Mouse (Mus musculus) stomach, postnatal 0 days (tissue): ENCODE measurements around the gene Eftud2. TPM values are rescaled to one million over a fixed set of nuclear protein-coding genes. Genes with fewer than 3 reads are reported as not detected.

Experiments used
- ATAC-seq: fragments of 200-750 bp; cut with Nextera tagmentation; 2 replicates; pipeline ENCODE4 v1.8.0; 2017; ENCODE audit not compliant: low FRiP score, low TSS enrichment
- DNase-seq: peaks from one replicate; pipeline ENCODE4 v3.0.0-alpha.2; 2016; ENCODE audit warnings: low spot score
- H3K27ac ChIP-seq: fragments of 300-500 bp; sonication (generic); replicated peaks from 2 replicates; pipeline ENCODE4 v1.5.1; 2014; ENCODE audit warnings: mild to moderate bottlenecking, control low read depth
- H3K27me3 ChIP-seq: fragments of 300-500 bp; sonication (generic); 2 replicates; pipeline ENCODE4 v1.6.1; 2014; ENCODE audit warnings: low read length; ENCODE audit not compliant: control insufficient read depth, insufficient read depth
- H3K36me3 ChIP-seq: fragments of 300-500 bp; sonication (generic); 2 replicates; pipeline ENCODE4 v1.6.1; 2014; ENCODE audit warnings: low read length, mixed read lengths; ENCODE audit not compliant: control insufficient read depth, insufficient read depth
- H3K4me1 ChIP-seq: fragments of 300-500 bp; sonication (generic); replicated peaks from 2 replicates; pipeline ENCODE4 v1.6.1; 2014; ENCODE audit warnings: antibody characterized with exemption; ENCODE audit not compliant: control insufficient read depth, insufficient read depth
- H3K4me2 ChIP-seq: fragments of 300-500 bp; sonication (generic); replicated peaks from 2 replicates; pipeline ENCODE4 v1.6.1; 2014; ENCODE audit warnings: low read depth, mild to moderate bottlenecking, control low read depth, moderate library complexity
- H3K4me3 ChIP-seq: fragments of 300-500 bp; sonication (generic); 2 replicates; pipeline ENCODE4 v1.5.1; 2014; ENCODE audit warnings: low read depth, low read length, control low read depth
- H3K9ac ChIP-seq: fragments of 300-500 bp; sonication (generic); 2 replicates; pipeline ENCODE4 v1.6.1; 2014; ENCODE audit warnings: mild to moderate bottlenecking, low read length, control low read depth, mixed read lengths
- H3K9me3 ChIP-seq: fragments of 300-500 bp; sonication (generic); 2 replicates; pipeline ENCODE4 v1.6.1; 2016; ENCODE audit warnings: low read length; ENCODE audit not compliant: control insufficient read depth
- CTCF ChIP-seq: IDR thresholded peaks from 2 replicates; pipeline ENCODE4 v1.5.1; 2016; ENCODE audit warnings: antibody characterized with exemption, low read depth, mild to moderate bottlenecking, moderate library complexity
- EP300 ChIP-seq: optimal IDR thresholded peaks from 2 replicates; pipeline ENCODE3; 2016; ENCODE audit warnings: antibody characterized with exemption
- WGBS: fragments of 180-500 bp; shearing (Covaris S2); extraction: QIAGEN DNeasy Blood & Tissue Kit; methylation state at CpG from one replicate; pipeline ENCODE4 v1.1.7; 2014; 5-methylcytosine and 5-hydroxymethylcytosine counted together
- polyA plus RNA-seq: library from polyadenylated mRNA; unstranded; fragments of >200 nt; fragmentation: Nextera tagmentation; extraction: Ambion mirVana; gene quantifications from 2 replicates; pipeline ENCODE4 v1.2.1, GENCODE M21; 2015

Eftud2 gene
- polyA plus RNA-seq, 1 experiment from 2014 or later: 62.0 TPM

DNA sequence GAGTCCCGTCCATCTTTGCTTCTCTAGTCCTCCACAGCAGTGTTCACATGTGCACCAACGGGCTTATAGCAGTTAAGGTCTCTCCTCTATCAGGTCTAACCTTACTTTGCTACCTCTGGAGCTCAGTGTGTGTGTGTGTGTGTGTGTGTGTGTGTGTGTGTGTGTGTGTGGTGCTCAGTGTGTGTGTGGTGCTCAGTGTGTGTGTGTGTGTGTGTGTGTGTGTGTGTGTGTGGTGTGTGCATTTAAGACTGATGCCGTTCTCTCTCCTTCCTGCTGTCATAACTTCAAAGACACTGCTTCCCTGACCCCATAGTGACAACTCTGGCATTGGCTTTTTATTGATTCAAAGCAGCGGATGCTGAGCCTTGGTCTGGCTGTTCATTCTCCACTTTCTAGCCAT lies 45.2 kb downstream of the Eftud2 start, which contains the start of gene Higd1b:
Higd1b (plus strand) TSS at position 301 of the 400 bp plus-strand sequence.
- WGBS: 62% methylated on average over 4 of the region's 4 CpGs
- Histone ChIP-seq H3K4me2 (no peak within 1 kb of the TSS), H3K9me3 (no peaks in the 10 kb centered on the region), H3K27me3 (no peaks in the 10 kb centered on the region), H3K36me3 (peaks cover 4% of the 10 kb centered on the region; the same call in 1 of the 2 replicates), H3K4me3 (no peak within 1 kb of the TSS), H3K4me1 (no peaks in the 10 kb centered on the region), H3K9ac (no peak within 1 kb of the TSS), H3K27ac (no peak within 1 kb of the TSS)
- no peak for ATAC-seq
- TF ChIP-seq CTCF (no peak), EP300 (no peak)
- DNase-seq: no peak

DNA sequence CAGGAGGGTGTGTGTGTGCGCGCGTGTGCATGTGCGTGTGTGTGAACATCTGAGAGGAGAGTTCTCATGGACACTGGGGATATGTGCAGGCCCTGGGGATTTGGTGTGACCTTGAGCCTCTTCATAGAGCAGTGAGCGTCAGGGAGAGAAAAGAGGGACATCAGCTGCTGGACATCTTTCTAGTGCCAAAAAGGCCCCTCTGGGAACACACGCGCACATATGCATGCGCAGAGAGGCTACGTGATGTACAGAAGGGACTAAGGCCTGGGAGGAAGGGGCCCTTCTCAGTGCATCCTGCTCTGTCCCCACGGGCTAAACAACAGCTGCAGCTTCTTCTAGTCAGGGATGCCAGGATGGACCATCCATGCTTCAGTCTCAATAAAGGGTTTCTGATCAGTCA lies 46.6 kb downstream of the Eftud2 start:
- H3K36me3 ChIP-seq: peaks cover 4% of the 10 kb centered on the region; the same call in 1 of the 2 replicates
- peak; percentile 26; the same call in 1 of the 2 replicates for ATAC-seq
- H3K4me3 ChIP-seq: no peak overlapping the region
- no peak overlapping the region for H3K9ac ChIP-seq
- DNase-seq: no peak
- 67% methylated on average over 10 of the region's 10 CpGs for WGBS
- no peak for TF ChIP-seq CTCF
- no peak overlapping the region for H3K4me2 ChIP-seq
- H3K4me1 ChIP-seq: no peaks in the 10 kb centered on the region
- no peaks in the 10 kb centered on the region for H3K9me3 ChIP-seq
- H3K27me3 ChIP-seq: no peaks in the 10 kb centered on the region
- no peak overlapping the region for H3K27ac ChIP-seq

DNA sequence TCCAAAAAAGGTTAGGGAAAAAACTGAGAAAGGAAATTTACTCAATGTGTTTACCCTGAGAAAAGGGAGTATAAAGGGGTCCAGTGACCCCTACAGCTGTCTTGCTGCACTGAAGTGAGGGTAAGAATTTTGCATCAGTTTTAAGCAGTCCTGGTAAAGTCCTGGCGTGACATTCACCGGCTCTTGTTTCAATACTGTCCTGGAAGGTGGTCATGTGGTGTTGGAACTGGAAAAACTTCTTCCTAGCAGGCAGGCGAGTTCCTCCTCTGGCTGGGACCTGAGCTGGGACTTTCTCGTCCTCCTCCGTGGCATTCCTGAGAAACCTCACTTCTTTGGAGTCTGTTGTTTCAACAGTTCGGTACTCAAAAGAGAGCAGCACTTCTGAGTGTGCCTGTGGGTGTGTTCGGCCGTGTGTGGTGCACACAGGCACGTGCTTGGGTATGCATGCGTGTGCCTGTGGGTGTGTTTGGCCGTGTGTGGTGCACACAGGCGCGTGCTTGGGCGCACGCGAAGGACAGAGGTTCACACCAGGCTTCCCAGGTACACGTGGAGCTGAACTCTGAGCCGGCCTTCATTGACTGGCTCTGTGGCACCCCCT lies 48.0 kb downstream of the Eftud2 start:
- Histone ChIP-seq H3K27me3 (no peaks in the 10 kb centered on the region), H3K4me1 (no peaks in the 10 kb centered on the region), H3K9me3 (no peaks in the 10 kb centered on the region), H3K27ac (no peak overlapping the region), H3K9ac (no peak overlapping the region), H3K4me2 (no peak overlapping the region), H3K36me3 (no peaks in the 10 kb centered on the region), H3K4me3 (no peak overlapping the region)
- DNase-seq: peak; percentile 29
- 40% methylated on average over 18 of the region's 18 CpGs for WGBS
- ATAC-seq: peak; percentile 16; the same call in 1 of the 2 replicates
- TF ChIP-seq EP300 (no peak), CTCF (peak; percentile 39)

DNA sequence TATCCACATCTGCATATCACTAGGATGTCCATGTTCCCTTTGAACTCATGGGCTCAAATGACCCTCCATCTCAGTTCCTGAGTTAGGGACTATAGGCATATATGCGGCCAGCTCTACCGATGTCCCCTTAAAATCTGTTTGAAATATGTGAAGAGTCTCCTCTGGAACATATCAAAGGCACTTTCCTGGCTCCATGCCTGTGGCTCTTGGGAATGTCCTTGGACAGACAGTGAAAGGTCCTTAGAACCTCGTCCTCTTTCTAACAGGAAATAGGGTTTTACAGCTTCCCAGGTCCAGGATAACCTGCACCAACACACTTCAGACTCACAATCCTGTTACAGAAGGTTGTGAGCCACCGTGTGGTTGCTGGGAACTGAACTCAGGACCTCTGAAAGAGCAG lies 50.5 kb downstream of the Eftud2 start:
- no peak overlapping the region for H3K4me2 ChIP-seq
- no peaks in the 10 kb centered on the region for H3K9me3 ChIP-seq
- no peaks in the 10 kb centered on the region for H3K4me1 ChIP-seq
- H3K27me3 ChIP-seq: no peaks in the 10 kb centered on the region
- 68% methylated on average over 4 of the region's 4 CpGs for WGBS
- ATAC-seq (no peak), DNase-seq (no peak)
- H3K36me3 ChIP-seq: no peaks in the 10 kb centered on the region
- TF ChIP-seq CTCF (no peak), EP300 (no peak)
- no peak overlapping the region for H3K4me3 ChIP-seq
- H3K27ac ChIP-seq: no peak overlapping the region
- H3K9ac ChIP-seq: no peak overlapping the region

DNA sequence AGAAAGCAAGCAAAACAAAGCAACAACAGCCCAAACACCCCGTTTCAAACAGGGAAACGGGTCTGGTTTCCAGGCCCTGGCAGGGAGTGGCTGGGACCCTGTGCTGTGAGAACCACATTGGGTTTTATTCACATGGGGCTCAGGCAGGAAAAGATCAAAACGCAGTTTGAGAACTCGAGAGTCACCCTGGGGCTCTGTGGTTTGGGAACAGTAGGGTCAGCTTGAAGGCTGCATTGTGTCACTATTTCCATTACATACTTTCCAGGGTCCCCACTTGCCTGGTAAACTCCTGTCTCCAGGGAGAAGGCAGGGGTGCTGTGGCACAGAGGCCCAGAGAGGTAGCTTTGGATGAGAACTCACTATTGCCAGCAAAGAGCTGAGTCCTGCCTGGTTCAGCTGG lies 53.7 kb downstream of the Eftud2 start:
- H3K9me3 ChIP-seq: no peaks in the 10 kb centered on the region
- no peak overlapping the region for H3K9ac ChIP-seq
- no peak overlapping the region for H3K4me3 ChIP-seq
- no peaks in the 10 kb centered on the region for H3K27me3 ChIP-seq
- ATAC-seq: no peak
- no peaks in the 10 kb centered on the region for H3K36me3 ChIP-seq
- H3K4me1 ChIP-seq: no peaks in the 10 kb centered on the region
- no peak for TF ChIP-seq EP300
- TF ChIP-seq CTCF: no peak
- 53% methylated on average over 4 of the region's 4 CpGs for WGBS
- H3K4me2 ChIP-seq: no peak overlapping the region
- no peak for DNase-seq
- H3K27ac ChIP-seq: no peak overlapping the region

DNA sequence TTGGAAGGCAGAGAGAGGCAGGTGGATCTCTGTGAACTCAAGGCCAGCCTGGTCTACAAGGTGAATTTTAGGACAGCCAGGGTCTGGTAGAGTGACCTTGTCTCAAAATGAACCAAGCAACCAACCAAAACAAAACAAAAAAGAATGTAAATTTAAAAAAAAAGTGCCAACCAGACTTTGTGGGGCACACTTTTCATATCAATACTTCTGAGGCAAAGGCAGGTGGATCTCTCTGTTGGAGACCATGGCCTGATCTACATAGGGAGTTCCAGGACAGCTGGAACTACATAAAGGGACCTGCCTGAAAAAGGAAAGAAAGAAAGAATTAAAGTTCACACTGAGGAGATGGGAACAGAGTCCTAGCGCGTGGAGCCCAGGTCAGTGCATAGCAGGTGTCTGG lies 54.3 kb downstream of the Eftud2 start:
- no peak for DNase-seq
- Histone ChIP-seq H3K4me2 (no peak overlapping the region), H3K4me3 (no peak overlapping the region), H3K9ac (no peak overlapping the region), H3K27ac (no peak overlapping the region), H3K36me3 (no peaks in the 10 kb centered on the region), H3K27me3 (no peaks in the 10 kb centered on the region), H3K9me3 (no peaks in the 10 kb centered on the region), H3K4me1 (no peaks in the 10 kb centered on the region)
- WGBS: 78% methylated on average over 2 of the region's 2 CpGs
- ATAC-seq: no peak
- no peak for TF ChIP-seq EP300
- TF ChIP-seq CTCF: no peak
